Mouse (Mus musculus) heart, adult 11 months (tissue): ENCODE data around the gene Gm826.

ENCODE experiments used
- DNase-seq: peaks from one replicate; pipeline ENCODE4 v3.0.0; 2022

Gm826 gene

GRCm38 (mm10) chr2:160275959-160276657, 57.9 kb downstream of the Gm826 start:
- DNase-seq: peak; percentile 95

- peak; percentile 76 for DNase-seq
Measured at GRCm38 (mm10) chr2:160267828-160268453, 66.0 kb downstream of the Gm826 start.

DNA sequence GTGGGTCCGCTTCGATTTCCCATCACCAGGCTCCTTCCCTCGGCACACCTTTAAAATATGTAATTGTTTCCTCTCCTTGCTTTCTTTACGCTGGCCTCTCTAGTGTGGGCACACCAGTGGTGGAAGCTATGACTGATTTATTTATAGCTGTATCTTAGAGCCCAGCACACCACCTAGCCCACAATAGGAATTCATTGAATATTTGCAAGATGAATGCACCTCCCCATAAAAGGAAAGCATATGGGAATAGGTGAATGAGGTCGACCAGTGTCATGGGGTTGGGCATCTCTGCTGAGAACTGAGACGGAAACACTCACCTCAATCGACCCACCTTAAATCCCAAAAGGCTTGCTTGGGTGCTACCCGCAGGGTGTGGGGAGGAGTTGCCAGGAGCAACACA, 70.1 kb downstream of the Gm826 start:
- DNase-seq: peak; percentile 63

- peak; percentile 52 for DNase-seq
Measured at GRCm38 (mm10) chr2:160261538-160261937, 72.4 kb downstream of the Gm826 start.
